Mouse (Mus musculus) ovary, postnatal 36 days (tissue): Measurements from ENCODE around the gene Kndc1.

Source experiments
- DNase-seq: peaks from one replicate; pipeline ENCODE4 v3.0.0; 2022; ENCODE audit warnings: low spot score, mixed read lengths

Kndc1 gene

GRCm38 (mm10) chr7:139905661-139906060 lies 11.2 kb downstream of the Kndc1 start:
- peak; percentile 50 for DNase-seq

GRCm38 (mm10) chr7:139908176-139908575 lies 13.7 kb downstream of the Kndc1 start:
- no peak for DNase-seq

- no peak for DNase-seq
These were observed 15.0 kb downstream of the Kndc1 start for GRCm38 (mm10) chr7:139909469-139909868.

- no peak for DNase-seq
These were observed 15.8 kb downstream of the Kndc1 start for GRCm38 (mm10) chr7:139910204-139910835.

GRCm38 (mm10) chr7:139914141-139915047 lies 19.9 kb downstream of the Kndc1 start:
- DNase-seq: no peak

GRCm38 (mm10) chr7:139915646-139916257 lies 21.3 kb downstream of the Kndc1 start:
- DNase-seq: no peak

DNA sequence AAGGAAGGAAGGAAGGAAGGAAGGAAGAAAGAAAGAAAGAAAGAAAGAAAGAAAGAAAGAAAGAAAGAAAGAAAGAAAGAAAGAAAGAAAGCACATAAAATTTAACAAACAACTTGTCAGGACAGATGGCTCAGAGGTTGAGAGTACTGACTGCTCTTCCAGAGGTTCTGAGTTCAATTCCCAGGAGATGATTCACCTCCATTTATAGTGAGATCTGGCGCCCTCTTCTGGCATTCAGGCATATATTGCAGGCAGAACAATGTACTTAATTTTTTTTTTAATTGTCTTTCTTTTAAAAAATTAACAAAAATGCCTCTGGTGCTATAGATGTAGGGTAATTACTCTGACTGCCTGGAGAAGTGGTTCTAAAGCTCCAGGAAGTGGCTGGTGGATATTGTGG lies 21.8 kb downstream of the Kndc1 start:
- DNase-seq: no peak

- no peak for DNase-seq
These were observed 23.8 kb downstream of the Kndc1 start for GRCm38 (mm10) chr7:139918262-139918661.

- DNase-seq: peak; percentile 51
These were observed 36.2 kb downstream of the Kndc1 start for GRCm38 (mm10) chr7:139930732-139931131.

- no peak for DNase-seq
These were observed 42.2 kb downstream of the Kndc1 start for GRCm38 (mm10) chr7:139936705-139937104.

GRCm38 (mm10) chr7:139937138-139937537 lies 42.6 kb downstream of the Kndc1 start:
- DNase-seq: no peak

DNA sequence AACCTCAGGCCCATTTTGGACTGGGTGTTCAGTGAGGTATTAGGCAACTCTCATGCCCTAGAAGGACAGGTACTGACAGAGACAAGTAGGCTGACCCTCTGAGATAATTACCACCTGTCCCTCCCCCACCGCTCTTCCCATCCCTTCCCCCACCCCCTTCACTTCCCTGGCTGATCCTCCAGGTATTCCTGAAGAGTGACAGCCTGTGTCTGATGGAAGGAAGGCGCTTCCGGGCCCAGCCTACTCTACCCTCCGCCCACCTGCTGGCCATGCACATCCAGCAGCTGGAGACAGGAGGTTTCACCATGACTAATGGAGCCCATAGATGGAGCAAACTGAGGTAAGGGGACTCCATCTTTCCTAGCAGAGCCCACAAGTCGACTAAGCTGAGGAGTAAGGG lies 43.3 kb downstream of the Kndc1 start:
- no peak for DNase-seq

DNA sequence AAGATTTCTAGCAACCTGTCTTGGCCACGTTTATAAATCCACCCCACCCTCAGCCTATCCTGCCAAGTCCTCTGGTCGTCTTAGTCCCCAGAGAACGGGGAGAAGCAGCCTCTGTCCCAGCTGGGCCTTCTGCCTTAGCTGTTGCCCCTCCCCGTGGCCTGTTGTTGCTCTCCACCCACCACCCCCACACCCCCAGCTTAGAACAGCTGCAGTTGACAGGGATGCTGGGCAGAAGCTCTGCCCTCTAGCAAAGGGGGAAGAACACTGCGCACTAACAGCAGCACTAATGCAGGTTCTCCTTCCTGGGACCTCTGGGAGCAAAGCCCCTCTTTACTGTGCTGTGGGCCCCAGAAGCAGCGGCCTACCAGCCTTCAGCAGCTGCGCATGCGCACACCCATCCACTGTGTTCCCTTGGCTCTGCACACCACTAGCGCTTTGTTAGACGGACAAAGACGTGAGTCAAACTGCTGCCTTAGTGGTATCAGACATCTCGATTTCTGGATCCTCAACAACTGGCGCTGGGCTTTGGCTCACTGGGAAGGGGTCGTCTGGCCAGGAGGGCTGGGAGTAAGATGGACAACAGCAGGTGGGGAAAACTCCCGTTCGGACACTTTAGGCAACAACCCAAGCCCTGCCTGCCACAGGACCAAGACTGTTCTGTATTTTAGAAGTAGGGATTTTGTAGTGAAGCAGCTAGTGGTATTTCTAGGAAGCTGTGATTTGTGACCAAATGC lies 46.1 kb downstream of the Kndc1 start:
- DNase-seq: no peak

DNA sequence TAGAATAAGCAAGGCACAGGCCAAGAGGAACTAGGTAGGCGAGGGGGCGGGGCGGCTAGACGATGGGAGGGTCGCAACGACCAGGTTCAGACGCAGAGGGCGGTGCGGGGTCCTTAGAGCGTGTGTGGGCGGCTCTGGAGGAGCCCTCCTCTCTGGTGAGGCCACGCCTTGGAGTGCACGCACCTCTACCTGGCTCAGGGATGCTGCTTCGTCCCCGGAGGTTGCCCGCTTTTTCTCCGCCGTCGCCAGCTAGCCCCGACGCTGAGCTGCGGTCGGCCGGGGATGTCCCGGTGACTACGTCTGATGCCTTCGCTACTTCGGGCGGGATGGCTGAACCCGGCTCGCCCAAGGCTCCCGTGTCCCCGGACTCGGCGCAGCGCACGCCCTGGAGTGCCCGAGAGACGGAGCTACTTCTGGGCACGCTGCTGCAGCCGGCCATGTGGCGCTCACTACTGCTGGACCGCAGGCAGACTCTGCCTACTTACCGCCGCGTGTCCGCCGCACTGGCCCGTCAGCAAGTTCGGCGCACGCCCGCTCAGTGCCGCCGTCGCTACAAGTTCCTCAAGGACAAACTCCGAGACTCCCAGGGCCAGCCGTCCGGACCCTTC lies 49.3 kb downstream of the Kndc1 start, which contains the start of gene Utf1:
TSS of gene Utf1 (plus strand) at position 116 of the 608 bp plus-strand sequence.
- peak; percentile 58 for DNase-seq

DNA sequence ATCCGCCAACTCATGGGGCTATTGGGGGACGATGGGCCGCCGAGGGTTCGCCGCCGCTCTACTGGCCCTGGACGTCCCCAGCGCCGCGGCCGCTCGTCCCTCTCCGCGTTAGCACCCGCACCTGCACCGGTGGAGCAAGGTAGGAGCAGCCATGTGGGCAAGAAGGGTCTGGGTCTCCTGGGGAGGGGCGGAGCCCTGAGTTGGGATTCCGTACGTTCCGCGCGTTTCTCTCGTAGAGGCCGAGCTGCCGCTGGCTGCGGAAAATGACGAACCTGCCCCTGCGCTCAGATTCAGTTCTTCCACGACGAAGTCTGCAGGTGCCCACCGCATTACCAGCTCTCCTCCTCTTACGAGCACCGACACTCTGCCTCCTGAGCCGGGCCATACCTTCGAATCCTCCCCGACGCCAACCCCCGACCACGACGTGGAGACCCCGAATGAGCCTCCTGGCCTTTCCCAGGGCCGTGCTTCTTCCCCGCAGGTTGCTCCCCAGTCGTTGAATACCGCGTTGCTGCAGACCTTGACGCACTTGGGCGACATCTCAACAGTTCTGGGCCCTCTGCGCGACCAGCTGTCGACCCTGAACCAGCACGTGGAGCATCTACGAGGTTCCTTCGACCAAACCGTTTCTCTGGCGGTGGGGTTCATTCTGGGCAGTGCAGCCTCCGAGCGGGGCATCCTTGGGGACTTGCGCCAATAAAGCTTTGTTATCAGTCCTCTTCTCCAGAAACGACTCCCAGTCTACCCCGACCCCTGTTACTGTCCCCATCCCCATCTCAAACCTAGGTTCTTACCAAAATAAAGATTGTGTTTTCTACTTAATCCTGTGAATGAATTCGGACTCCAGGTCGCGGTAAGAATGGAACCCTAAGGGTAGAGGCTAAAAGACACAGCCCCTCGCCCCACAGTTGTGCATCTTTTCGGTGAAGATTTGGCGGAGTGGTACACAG lies 50.1 kb downstream of the Kndc1 start:
- DNase-seq: no peak

GRCm38 (mm10) chr7:139945516-139945915 lies 51.0 kb downstream of the Kndc1 start:
- no peak for DNase-seq

- no peak for DNase-seq
These were observed 51.5 kb downstream of the Kndc1 start for GRCm38 (mm10) chr7:139946032-139946431.

- peak; percentile 58 for DNase-seq
These were observed 55.4 kb downstream of the Kndc1 start for GRCm38 (mm10) chr7:139949893-139950282.

GRCm38 (mm10) chr7:139950283-139950971 lies 55.9 kb downstream of the Kndc1 start:
- peak; percentile 47 for DNase-seq

- DNase-seq: peak; percentile 29
These were observed 56.6 kb downstream of the Kndc1 start for GRCm38 (mm10) chr7:139951079-139951478.
